Mouse (Mus musculus) megakaryocyte, adult 5-6 weeks (primary cell): ENCODE results near the gene Zfp217. TPM values are rescaled to one million over a fixed set of nuclear protein-coding genes. Genes with fewer than 3 reads are reported as not detected.
A peak's percentile ranks its signal among the peaks of the same experiment; 100 is the strongest.

ENCODE experiments used
- ATAC-seq: 2 replicates; pipeline ENCODE4 v1.8.0; 2016; ENCODE audit warnings: mild to moderate bottlenecking, inconsistent platforms; ENCODE audit not compliant: poor library complexity, severe bottlenecking
- total RNA-seq, 2 experiments: library from RNA; stranded (forward) in 1 of 2; stranded (reverse) in 1 of 2; fragments of 153-499, 151-499 nt in 1 of 2; fragments of 221-1000, 200-1000 nt in 1 of 2; gene quantifications; 2 replicates each; pipeline versions ENCODE4 v1.2.3 to v1.2.4; 2015 to 2017

The Zfp217 gene
- total RNA-seq, 2 experiments from 2014 or later: 40.4 to 50.9 TPM

DNA sequence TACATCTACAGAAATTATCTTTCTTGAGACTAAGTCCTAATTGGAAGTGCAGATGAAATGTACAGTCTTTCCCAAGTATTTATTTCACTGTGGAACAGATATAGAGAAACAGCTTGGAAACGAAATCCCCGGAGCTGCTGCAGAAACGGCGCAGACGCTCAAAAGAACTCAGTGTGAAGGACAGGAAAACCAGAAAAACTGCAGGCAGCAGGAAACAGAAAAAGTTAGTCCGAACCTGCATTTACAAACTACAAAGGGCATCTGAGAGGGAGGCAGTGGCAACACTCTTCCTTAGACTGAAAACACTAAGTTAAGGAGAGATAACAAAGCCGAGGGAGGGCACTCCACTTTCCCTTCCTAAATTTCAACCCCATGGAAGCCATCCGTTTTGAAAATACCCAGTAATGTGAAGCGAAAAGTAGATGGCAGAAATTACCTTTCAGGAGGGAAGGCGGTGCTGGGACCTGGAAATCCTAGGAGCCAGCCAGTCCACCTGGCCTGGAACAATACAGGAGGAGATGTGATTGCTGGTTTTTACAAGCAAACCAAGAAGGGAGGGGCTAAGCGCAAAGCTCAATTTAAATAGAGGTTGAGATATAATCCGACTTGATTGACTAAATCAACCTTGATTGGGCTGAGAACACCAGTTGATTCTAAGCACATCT, 13.7 kb downstream of the Zfp217 start:
- ATAC-seq: no peak

DNA sequence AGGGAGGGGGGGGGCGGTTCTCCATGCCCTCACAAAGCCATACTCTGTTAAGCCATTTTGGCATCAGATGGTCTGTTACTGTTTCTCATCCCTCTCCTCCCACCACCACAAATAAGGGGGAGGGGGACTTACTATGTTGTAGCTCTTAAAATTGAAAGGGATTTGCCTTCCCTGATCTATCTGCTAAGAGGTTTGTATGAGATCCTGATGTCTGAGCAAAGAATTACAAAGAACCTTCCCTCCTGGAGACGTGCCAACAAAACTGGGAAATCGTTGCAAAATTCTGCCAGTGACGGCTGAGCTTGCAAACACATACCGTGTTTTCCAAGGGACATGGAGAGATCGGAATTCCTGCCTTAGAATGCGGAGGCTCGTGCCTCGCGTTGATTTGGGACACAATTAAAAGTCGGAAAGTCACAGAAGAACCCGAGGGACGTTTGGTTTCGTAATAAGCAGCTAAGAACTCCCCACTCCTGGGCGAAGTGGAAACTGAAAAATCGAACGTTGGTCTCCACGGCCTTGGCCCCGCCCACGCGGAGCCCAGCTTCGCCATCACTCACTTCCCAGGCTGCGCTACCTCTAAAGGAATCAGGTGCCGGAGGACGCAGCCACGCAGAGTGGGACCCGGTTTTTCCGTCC, 14.7 kb downstream of the Zfp217 start:
- ATAC-seq: peak; percentile 54

DNA sequence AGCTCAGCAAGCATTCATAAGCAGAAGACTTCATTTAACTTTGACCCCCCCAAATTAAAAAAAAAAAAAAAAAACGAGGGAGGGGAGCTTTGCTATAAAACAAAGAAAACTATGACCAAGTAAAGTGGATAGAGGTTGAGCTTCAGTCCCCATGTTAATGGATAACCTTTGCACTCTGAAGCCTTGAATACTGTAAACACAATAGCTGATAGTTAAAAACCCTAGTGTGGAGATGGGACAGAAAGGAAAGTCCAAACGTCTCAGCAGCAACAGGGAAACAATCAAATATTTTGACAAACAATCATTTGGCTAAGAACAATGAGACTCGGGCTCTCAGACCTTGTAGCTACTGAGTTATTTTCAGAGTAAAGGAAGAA, 15.2 kb downstream of the Zfp217 start:
- ATAC-seq: no peak

DNA sequence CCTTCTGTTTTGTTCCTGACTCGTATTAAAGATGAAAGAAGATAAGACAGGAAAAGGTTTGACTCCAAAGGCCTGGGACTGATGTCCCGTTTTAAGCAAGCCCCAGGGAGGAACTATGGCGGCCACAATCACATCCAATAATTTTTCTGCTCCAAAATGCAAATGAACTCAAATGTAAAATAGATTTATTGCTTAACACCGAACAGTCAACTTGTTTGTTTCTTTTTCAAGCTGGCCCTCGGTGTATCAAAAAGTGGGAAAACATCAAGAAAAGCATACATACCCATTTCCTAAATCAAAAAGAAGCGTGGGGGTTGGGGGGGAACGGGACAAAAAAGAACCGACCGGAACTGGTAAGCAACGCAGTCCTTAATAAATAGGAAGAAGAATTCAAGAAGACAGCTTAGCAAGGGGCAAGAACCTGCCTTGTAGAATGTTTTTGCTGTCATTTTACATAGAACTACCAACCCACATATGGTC, 15.9 kb downstream of the Zfp217 start:
- ATAC-seq: no peak

DNA sequence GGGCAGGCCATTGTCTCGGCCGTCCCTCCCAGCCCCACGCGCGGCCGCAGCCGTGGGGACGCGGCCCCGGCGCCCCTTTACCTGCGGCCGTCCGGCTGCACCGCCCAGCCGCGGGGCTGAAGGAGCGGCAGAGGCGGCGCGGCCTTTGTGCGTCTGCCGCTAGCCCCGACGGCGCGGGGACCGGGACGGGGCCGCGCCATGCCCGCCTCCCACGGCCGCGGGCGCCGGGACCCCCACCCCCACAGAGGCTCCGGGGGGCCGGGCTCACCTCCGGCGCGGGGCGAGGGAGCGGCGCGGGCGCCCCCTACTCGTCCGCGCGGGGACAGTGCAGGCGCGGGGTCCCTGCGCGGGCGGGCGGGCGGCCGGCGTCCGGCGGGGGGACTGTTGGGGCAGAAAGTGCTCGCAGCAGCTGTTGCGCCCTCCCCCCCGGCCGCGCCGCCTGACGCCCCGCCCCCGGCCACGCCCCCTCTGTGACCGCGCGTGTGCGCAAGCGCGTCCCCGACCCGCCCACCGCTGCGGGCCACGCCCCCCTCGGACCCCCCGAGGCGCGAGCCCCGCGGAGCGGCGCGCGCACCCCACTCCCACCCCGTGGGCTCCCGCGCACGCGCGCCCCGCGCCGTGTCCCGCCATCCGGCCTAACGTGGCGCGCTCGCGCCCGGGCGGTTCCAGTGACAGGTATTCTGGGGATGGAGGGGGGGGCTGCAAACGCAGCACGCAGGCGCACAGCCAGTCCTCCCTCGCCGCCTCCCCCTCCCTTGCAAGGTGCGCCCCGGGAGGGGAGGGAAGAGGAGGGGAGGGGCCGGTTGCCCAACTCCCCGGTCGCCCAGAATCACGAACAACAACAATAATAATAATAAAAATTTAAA, 16.9 kb downstream of the Zfp217 start:
- peak; percentile 57 for ATAC-seq

DNA sequence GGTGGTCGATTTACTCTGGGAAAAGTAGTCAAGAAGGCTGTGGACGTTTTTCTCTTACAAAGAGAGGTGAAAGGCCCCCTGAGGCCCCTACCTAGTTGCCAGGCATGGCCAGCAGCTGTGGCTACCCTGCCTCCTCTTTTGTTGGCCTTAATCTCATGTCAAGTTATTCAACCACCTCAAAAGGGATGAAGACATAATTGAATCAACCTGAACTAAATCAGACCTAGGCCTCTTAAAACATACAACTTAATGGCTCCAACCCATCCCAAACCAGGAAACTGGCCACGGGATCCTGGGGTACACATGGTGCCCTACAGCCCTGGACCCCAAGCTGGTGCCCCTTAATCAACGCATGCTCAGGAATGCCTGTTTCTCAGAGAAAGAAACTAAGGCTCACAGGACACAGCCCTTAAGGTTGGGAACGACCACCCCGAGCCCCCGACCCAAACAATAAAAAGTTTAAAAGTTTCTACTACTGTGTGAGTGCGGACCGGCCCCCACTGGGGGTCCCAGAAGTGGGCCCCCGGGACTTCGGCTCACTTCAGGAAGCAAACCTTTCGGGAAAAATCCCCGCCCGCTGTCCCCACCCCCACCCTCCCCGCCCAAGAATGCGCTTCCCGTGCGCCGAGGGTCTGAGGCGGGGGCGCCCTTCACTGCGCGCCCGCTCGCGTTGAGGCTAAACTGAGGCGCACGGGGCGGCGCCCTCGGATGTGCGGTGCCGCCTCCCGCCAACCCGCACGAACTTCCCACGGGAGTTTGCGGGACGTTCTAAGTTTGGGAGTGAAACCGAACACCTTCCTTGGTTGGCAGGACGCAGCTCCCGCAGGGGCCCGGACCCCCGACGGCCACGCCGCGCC, 17.8 kb downstream of the Zfp217 start:
- no peak for ATAC-seq

DNA sequence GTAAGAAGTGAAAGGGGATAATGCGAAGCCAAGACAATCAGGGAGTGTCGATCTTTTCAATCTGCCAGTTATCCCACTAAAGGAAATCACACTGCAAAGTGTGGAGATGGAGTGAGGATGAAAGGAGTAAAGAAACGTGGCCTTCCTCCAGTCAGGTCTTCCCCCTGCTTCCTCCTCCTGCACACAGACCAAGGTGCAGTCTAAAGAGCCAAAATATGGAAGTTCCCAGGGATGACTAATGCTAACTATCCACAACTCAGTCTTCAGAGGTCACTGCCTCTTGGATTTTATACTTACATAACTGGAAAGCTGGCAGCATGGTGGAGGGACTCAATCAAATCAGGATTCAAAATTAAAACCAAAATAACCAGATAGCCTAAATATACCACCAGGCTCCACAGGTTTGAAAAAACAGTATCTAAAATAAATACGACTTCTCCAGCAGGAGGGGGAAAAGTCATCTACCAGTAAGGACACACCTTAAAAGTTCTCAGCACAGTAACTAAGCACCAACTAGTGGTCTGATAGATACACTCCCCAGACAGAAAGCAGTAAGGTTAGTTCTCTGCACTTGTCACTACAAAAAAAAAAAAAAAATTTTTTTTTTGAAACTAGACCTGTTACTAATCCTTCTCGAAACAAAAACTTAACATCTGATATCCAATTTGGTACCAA, 18.5 kb downstream of the Zfp217 start:
- ATAC-seq: peak; percentile 26

DNA sequence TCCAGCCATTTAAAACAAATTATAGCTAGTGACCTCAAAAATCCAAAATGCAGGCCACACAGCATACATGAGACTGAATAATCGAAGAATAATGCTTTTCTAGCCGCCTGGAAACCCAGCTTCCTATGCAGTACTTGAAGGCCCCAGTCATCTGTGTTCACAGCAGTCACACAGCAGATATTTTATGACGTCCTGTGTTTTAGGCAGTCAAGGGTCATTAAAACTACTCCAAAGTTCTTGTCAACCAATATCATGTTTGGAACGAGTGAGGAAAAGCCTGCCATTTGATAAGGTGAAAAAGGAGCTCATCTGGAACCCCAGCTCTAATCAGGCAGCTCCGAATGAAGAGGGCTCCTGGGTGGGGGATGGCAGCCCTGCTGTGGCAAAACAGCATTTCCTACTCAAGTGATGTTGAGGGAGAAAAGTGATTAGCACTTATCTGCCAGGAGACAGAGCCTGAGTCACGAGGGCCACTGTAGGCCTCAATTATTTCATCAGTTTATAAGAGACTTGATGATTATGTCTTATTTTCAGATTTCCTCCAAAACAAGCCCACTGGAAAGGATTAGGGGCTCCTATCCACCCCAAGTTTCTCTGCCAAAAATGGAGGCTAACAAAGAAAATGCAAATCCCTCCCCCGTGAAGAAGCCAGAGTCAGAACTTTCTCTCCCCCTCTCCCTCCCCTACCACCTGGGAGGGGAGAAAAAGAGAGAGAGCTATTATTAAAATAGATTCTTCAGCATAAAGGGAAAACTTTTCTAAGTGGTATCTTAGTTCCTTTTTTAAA, 19.2 kb downstream of the Zfp217 start:
- ATAC-seq: 0 out of 2 replicates have a peak, but pooled peaks have one; percentile 0

DNA sequence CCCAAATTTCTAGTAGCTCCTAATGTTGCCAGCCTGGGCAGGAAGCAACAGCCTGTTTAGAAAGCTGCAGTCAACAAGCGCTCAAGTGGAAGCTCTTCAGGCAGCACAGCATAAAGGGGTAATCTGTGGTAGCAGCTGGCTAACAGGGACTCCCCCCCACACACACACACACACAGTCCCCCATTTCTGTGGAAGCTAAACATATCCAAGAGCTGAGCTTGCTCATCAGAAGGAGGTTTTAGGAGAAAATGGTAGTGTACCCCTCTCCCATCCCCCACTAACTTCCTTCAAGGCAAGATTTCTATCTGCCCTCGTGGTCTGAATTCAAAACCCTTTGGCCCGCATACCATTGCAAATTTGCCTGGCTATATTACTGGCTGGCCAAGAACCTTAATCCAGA, 20.4 kb downstream of the Zfp217 start:
- no peak for ATAC-seq

DNA sequence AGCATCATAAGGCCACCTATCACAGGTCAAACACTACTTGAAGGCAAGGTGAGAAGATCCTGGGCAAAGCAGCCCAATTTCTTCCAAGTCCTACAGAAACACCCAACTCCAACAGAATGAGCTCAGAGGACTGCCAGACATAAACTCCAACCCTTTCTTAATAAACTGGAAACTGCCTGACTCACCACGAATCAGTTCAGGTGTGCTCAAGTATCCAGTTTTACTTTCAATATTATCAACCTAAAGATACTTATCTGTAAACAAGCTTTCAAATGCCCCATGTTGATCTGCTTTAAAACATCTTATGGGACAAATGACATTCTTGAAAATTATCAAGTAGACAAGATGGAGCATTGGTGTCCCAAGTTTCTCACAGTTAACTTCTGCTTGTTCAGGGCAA, 21.6 kb downstream of the Zfp217 start:
- no peak for ATAC-seq

DNA sequence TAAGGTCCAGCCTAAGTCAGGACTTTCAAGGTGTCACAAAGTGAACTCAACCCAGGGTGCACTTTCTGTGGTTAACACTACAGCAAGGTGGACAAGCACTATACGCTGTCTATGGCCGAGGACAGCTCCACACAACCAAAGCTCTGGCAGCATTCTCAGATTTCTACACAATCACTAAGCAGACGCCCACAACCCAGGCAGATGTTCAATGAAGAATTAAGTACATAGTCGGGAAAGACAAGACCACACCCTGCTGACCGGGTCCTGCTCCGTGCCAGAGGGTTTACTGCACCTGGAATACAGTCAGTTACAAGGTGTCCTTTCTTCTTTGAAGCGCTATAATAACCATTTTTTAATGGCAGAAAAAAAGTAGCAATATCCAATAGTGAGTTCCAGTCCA, 25.7 kb downstream of the Zfp217 start:
- no peak for ATAC-seq

DNA sequence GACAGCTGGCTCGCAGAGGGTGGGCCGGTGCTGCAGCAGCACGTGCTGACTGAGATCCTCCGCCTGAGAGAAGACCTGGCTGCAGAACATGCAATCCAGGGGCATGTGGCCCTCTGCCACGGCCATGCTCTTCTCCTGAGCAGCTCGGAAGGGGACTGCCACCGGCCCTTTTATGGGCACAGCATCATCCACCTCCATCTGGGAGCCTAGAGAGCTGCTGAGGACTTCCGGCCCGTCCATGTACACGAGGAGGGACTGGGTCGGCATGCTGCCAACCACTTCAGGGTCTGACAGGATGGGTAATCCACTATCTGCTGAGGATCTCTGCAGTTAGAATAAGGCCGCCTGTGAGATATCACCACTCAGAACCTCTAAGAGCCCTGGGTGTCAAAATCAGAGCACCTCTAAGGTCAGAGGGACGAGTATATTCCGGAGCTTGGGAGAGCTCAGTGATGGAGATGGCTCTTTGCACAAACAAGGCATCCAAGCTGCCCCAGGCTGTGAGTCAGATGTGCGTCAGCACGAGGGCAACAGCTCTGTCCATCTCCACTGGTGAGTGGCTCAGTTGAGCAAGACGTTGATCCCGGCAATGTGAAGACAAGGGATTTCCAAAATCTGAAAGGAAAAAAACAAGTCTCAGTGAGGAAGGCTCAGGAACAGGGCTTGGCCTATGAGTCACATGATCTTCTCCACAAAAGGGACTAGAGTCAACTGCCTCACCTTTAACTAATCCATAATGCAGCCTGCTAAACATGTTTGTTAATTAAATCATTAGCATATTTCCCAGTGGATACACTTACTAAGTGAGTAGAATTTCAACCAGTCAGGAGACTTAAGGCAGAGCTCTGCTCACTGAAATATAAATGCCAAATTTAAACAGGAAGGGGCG, 27.5 kb downstream of the Zfp217 start:
- no peak for ATAC-seq

DNA sequence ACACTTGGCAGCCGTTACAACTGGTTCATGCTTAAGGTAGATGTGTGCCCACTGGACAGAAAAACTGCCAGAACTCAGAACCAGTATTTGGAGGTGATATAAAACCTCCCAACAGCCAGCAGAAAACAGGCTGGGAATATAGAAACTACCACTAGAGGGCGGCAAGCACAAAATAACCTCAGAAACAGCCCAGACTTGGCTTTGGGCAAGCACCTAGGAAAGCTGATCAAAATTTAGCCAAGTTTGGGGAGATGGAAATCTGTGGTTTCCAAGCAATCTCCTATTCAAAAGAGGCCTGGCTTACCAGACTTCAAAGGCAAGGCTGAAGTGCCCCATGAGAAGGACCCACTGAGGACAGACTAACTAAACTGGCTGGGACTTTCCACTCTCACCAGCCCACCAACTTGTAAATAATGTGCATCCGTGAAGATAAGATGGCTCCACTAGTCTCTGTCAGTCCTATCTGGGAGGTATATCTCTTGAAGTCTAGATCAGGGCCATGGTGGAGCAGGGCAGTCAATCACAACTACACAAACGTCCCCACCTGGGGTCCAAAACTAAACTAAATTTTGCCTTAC, 31.1 kb downstream of the Zfp217 start:
- ATAC-seq: peak; percentile 57

DNA sequence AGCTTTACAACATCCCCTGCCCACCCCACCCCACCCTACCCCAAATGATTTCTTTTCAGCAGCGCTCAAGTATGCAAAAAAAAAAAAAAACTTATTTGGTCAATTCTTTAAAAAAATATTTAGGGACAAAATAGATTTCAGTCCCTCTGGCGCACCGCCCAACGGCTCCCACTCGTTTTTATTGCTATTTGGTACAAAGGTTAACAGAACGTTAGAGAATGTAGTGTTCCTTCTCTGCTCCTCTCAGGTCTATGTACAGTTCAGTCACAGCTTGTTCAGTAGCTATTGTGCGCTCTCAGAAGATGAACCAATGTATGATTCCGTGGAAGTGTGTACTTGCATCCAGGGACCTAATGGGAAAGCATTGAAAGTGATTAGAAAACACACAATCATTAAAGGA, 37.6 kb downstream of the Zfp217 start:
- ATAC-seq: no peak

DNA sequence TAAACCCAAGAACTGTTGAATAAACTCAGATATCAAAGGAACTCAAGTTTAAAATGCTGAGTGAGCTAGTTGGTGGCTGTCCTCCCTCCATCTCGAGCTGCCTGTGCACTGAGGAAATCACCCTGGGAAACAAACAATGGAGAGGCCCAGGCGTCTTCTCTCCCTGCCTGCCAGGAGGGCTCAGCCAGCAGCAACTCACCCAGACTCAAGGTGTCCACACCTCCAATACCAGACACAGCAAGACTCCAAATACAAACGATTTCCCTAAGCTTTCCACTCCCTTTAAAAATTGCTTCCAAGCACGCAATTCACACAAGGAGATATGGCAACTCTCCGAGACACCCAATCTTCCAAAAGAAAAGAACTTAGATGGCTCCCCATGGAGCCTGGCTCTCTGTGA, 38.4 kb downstream of the Zfp217 start:
- no peak for ATAC-seq

DNA sequence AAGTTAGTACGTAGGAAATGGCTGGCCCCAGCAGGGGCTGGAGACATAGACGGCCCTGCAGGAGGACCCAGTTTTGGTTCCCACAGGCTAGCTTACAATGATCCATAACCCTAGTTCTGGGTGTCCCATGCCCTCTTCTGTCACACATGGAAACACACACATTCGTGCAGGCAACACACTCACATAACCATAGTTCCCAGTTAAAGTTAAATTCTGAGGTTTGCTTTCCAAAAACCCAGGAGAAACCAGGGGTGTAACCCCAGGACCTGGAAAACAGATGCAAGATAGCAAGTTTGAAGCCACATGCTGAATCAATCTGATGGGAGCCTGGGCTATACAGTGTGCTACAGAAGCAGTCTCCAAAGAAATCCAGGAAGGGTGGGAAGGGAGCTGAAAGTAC, 40.1 kb downstream of the Zfp217 start:
- ATAC-seq: no peak

DNA sequence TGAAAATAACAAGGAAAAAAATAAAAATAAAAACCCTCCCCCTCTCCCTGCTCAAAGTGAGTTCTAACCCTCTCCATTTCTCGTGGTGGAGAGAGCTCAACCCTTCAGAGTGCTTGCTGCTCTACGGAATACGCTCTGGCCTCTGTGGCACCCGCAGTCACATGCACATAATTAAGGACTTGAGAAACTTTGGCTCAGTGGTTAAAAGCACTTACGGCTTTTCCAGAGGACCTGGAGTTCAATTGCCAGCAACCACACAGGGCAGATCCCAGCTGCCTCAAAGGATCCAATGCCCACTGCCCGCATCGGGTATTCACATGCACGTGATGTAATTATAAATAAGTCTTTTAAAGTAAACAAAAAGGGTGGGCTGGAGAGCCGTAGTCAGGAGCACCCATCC, 41.9 kb downstream of the Zfp217 start:
- ATAC-seq: no peak

DNA sequence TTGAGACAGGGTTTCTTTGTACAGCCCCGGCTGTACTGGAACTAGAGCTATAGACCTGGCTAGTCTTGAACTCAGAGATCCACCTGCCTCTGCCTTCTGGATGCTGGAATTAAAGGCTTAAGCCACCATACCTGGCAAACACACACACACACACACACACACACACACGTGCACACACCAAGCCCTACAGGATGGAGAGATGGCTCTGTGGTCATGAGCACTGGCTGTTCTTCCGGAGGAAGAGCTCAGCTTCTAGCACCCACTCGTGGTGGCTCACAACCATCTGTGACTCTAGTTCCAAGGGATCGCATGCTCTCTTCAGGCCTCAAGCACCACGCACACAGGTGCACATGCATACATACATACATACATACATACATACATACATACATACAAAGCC, 43.5 kb downstream of the Zfp217 start:
- no peak for ATAC-seq
